Mouse (Mus musculus): ENCODE measurements around the gene Xpr1. TPM values are rescaled to one million over a fixed set of nuclear protein-coding genes. Genes with fewer than 3 reads are reported as not detected.

The Xpr1 gene
- total and polyA plus RNA-seq, 3 experiments: 6.2 to 67.8 (median 12.2) TPM

DNA sequence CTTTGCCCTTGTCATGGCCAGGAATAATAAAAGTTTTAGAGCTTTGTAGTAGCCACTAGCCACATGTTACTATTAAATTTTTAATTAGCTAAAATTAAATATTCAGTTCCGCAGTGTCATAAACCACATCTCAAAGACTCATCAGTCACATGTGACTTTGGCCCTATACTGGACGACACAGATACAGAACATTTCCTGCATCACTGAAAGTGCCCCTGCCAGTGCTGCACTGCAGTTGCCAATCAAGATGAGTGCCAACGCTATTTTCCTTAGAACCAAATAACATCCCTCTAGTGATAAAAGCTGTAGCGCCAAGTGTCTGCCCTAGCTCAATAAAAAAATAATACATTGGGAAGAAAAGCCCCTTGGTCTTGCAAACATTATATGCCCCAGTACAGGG, 17.2 kb downstream of the Xpr1 start:
- H3K4me3 ChIP-seq (ENCODE audit: control insufficient read depth in 1 of 2, insufficient read depth in 1 of 2, low read depth in 2 of 2, low read length in 2 of 2): no peak overlapping the region
- H3K9me3 ChIP-seq (replicated peaks; ENCODE audit: insufficient read depth, low read length): no peaks in the 10 kb centered on the region
- no peak overlapping the region for H3K9ac ChIP-seq (ENCODE audit: control insufficient read depth, low read depth, low read length, poor library complexity, severe bottlenecking)
- no peaks in the 10 kb centered on the region; a peak in 1 of 4 replicates for H3K4me1 ChIP-seq (ENCODE audit: control insufficient read depth in 1 of 2, insufficient read depth in 2 of 2, low read length in 2 of 2)
- no peak for DNase-seq (ENCODE audit: low read depth, low spot score)
- H3K27me3 ChIP-seq (ENCODE audit: control insufficient read depth in 1 of 2, insufficient read depth in 2 of 2, low read length in 2 of 2): no peaks in the 10 kb centered on the region
- no peaks in the 10 kb centered on the region for H3K79me2 ChIP-seq (ENCODE audit: control insufficient read depth, insufficient read depth, low read length, poor library complexity)
- no peak overlapping the region for H3K27ac ChIP-seq (ENCODE audit: control insufficient read depth, low read depth, low read length)
- H3K36me3 ChIP-seq (ENCODE audit: control insufficient read depth in 1 of 2, insufficient read depth in 2 of 2, low read length in 2 of 2): no peaks in the 10 kb centered on the region; a peak in 1 of 4 replicates
- TF ChIP-seq TCF12 (IDR thresholded peaks at IDR 0.05; ENCODE audit: low read depth, low read length) (no peak), MYB (IDR thresholded peaks at IDR 0.05; ENCODE audit: low read depth, low read length) (no peak)

DNA sequence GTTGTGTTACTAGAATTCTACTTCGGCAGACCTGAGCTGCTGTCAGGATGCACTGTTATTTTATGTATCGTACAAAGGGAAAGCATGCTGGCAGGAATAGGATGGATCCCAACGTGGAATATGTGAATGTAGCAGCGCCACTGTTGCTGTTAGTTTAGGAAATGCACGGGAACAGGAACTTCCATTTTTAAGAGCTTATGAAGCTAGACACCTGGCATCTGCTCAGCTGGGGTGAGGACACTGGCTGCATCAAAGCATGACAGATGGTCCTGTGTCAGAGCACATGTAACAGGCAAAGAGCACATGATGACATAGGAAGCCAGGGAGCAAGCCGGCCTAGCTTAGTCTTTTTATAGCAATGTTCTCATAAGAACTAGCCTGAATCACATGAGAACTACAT, 22.4 kb downstream of the Xpr1 start:
- H3K4me1 ChIP-seq (ENCODE audit: control insufficient read depth in 1 of 2, insufficient read depth in 2 of 2, low read length in 2 of 2): peaks cover 0 to 5% of the 10 kb centered on the region in 2 experiments; a peak in 2 of 4 replicates
- no peaks in the 10 kb centered on the region for H3K79me2 ChIP-seq (ENCODE audit: control insufficient read depth, insufficient read depth, low read length, poor library complexity)
- TF ChIP-seq NELFE (IDR thresholded peaks at IDR 0.05; ENCODE audit: low read depth, low read length): no peak
- no peak for TF ChIP-seq ZC3H11A (IDR thresholded peaks at IDR 0.05; ENCODE audit: low read depth, low read length)
- no peak for TF ChIP-seq USF2 (IDR thresholded peaks at IDR 0.05; ENCODE audit: borderline replicate concordance in 1 of 2, insufficient read depth in 1 of 2, low read depth in 1 of 2, low read length in 2 of 2)
- no peak for TF ChIP-seq JUND (IDR thresholded peaks at IDR 0.05; ENCODE audit: low read depth, low read length)
- TF ChIP-seq E2F4 (IDR thresholded peaks at IDR 0.05; ENCODE audit: borderline replicate concordance, low read depth, low read length): no peak
- no peak for TF ChIP-seq MYB (IDR thresholded peaks at IDR 0.05; ENCODE audit: low read depth, low read length)
- TF ChIP-seq TAL1 (IDR thresholded peaks at IDR 0.05; ENCODE audit: low read length): no peak
- TF ChIP-seq CTCF (IDR thresholded peaks at IDR 0.05 in 2 of 3, conservative IDR thresholded peaks at IDR 0.05 in 1 of 3; ENCODE audit: control insufficient read depth in 1 of 3, insufficient read depth in 1 of 3, low read depth in 2 of 3, low read length in 3 of 3, poor library complexity in 1 of 3, severe bottlenecking in 1 of 3): no peak
- no peak for TF ChIP-seq USF1 (IDR thresholded peaks at IDR 0.05; ENCODE audit: low read depth, low read length)
- no peak for TF ChIP-seq TCF12 (IDR thresholded peaks at IDR 0.05; ENCODE audit: low read depth, low read length)
- TF ChIP-seq SIN3A (IDR thresholded peaks at IDR 0.05; ENCODE audit: low read length): no peak
- TF ChIP-seq ETS1 (IDR thresholded peaks at IDR 0.05; ENCODE audit: low read depth, low read length): no peak
- TF ChIP-seq MYC (IDR thresholded peaks at IDR 0.05; ENCODE audit: low read depth, low read length): no peak
- TF ChIP-seq CHD2 (IDR thresholded peaks at IDR 0.05; ENCODE audit: low read length): no peak
- H3K27ac ChIP-seq (ENCODE audit: control insufficient read depth, low read depth, low read length): no peak overlapping the region
- no peaks in the 10 kb centered on the region for H3K27me3 ChIP-seq (ENCODE audit: control insufficient read depth in 1 of 2, insufficient read depth in 2 of 2, low read length in 2 of 2)
- no peak for DNase-seq (ENCODE audit: low read depth, low spot score)
- H3K4me3 ChIP-seq (ENCODE audit: control insufficient read depth in 1 of 2, insufficient read depth in 1 of 2, low read depth in 2 of 2, low read length in 2 of 2): no peak overlapping the region
- no peak overlapping the region for H3K9ac ChIP-seq (ENCODE audit: control insufficient read depth, low read depth, low read length, poor library complexity, severe bottlenecking)
- no peaks in the 10 kb centered on the region for H3K9me3 ChIP-seq (replicated peaks; ENCODE audit: insufficient read depth, low read length)
- peaks cover 0 to 2% of the 10 kb centered on the region in 2 experiments; a peak in 2 of 4 replicates for H3K36me3 ChIP-seq (ENCODE audit: control insufficient read depth in 1 of 2, insufficient read depth in 2 of 2, low read length in 2 of 2)

DNA sequence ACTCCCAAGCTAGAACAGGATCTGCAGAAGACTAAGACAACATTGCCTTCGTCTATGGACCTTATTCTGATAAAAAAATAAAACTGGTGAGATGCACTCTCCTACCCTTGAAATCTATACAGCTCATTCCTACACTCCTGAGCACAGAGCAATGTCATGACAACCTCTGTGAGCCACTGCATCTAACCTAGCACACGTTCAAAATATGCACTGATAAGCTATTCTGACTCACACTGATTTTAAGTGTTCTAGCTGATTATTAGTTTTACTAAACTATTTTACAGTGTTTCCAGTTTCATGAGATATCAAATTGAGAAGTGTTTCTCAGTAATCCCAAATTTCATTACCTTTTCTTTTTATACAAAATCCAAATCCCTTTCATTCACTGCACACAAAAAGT, 23.2 kb downstream of the Xpr1 start:
- H3K27me3 ChIP-seq (ENCODE audit: control insufficient read depth in 1 of 2, insufficient read depth in 2 of 2, low read length in 2 of 2): no peaks in the 10 kb centered on the region
- peak; percentile 28 for DNase-seq (ENCODE audit: low read depth, low spot score)
- H3K27ac ChIP-seq (ENCODE audit: control insufficient read depth, low read depth, low read length): no peak overlapping the region
- H3K9me3 ChIP-seq (replicated peaks; ENCODE audit: insufficient read depth, low read length): no peaks in the 10 kb centered on the region
- H3K9ac ChIP-seq (ENCODE audit: control insufficient read depth, low read depth, low read length, poor library complexity, severe bottlenecking): no peak overlapping the region
- H3K4me3 ChIP-seq (ENCODE audit: control insufficient read depth in 1 of 2, insufficient read depth in 1 of 2, low read depth in 2 of 2, low read length in 2 of 2): no peak overlapping the region
- TF ChIP-seq EP300 (IDR thresholded peaks at IDR 0.05; ENCODE audit: low read depth in 1 of 2, low read length in 2 of 2) (peak; percentile 17 to 44; a peak in 1 of 4 replicates), GATA1 (IDR thresholded peaks at IDR 0.05; ENCODE audit: low read depth, low read length) (peak; percentile 55), CHD2 (IDR thresholded peaks at IDR 0.05; ENCODE audit: low read length) (no peak), RCOR1 (IDR thresholded peaks at IDR 0.05; ENCODE audit: low read depth, low read length) (peak; percentile 76; the same call in 1 of the 2 replicates)
- H3K36me3 ChIP-seq (ENCODE audit: control insufficient read depth in 1 of 2, insufficient read depth in 2 of 2, low read length in 2 of 2): peaks cover 0 to 2% of the 10 kb centered on the region in 2 experiments; a peak in 2 of 4 replicates
- peaks cover 0 to 5% of the 10 kb centered on the region in 2 experiments; a peak in 2 of 4 replicates for H3K4me1 ChIP-seq (ENCODE audit: control insufficient read depth in 1 of 2, insufficient read depth in 2 of 2, low read length in 2 of 2)
- H3K79me2 ChIP-seq (ENCODE audit: control insufficient read depth, insufficient read depth, low read length, poor library complexity): no peaks in the 10 kb centered on the region
